Mouse (Mus musculus) kidney, postnatal 25 days (tissue): ENCODE results near the gene Kif14.

ENCODE experiments used
- DNase-seq, 2 experiments: peaks; one replicate each; pipeline ENCODE4 v3.0.0; 2021; ENCODE audit warnings: mixed read lengths in 2 of 2

Kif14 gene

GRCm38 (mm10) chr1:136557436-136557835 is 91.3 kb downstream of the Kif14 start:
- DNase-seq, result no peak

GRCm38 (mm10) chr1:136558762-136559161 is 92.6 kb downstream of the Kif14 start:
- DNase-seq, result no peak

- DNase-seq, result peak in 1 of 2 experiments; percentile 51
These were observed 93.1 kb downstream of the Kif14 start for GRCm38 (mm10) chr1:136559284-136559683.

- DNase-seq, result no peak
These were observed 93.6 kb downstream of the Kif14 start for GRCm38 (mm10) chr1:136559774-136560173.

GRCm38 (mm10) chr1:136561823-136562222 is 95.7 kb downstream of the Kif14 start:
- DNase-seq, result no peak

GRCm38 (mm10) chr1:136563149-136563548 is 97.0 kb downstream of the Kif14 start:
- no peak for DNase-seq

GRCm38 (mm10) chr1:136564963-136565362 is 98.8 kb downstream of the Kif14 start:
- DNase-seq, result peak; percentile 38 to 70

GRCm38 (mm10) chr1:136566386-136566785 is 100.2 kb downstream of the Kif14 start:
- no peak for DNase-seq

GRCm38 (mm10) chr1:136567641-136568040 is 101.5 kb downstream of the Kif14 start:
- no peak for DNase-seq

- DNase-seq, result no peak
These were observed 102.6 kb downstream of the Kif14 start for GRCm38 (mm10) chr1:136568738-136569194.

- no peak for DNase-seq
These were observed 103.1 kb downstream of the Kif14 start for GRCm38 (mm10) chr1:136569206-136569605.

- DNase-seq, result peak; percentile 72 to 84
These were observed 103.6 kb downstream of the Kif14 start for GRCm38 (mm10) chr1:136569626-136570297.

- DNase-seq, result no peak
These were observed 104.1 kb downstream of the Kif14 start for GRCm38 (mm10) chr1:136570298-136570653.

GRCm38 (mm10) chr1:136570976-136571375 is 104.8 kb downstream of the Kif14 start:
- no peak for DNase-seq

- no peak for DNase-seq
These were observed 105.4 kb downstream of the Kif14 start for GRCm38 (mm10) chr1:136571530-136571929.

- no peak for DNase-seq
These were observed 111.9 kb downstream of the Kif14 start for GRCm38 (mm10) chr1:136577890-136578663.

GRCm38 (mm10) chr1:136579360-136579759 is 113.2 kb downstream of the Kif14 start:
- DNase-seq, result no peak

GRCm38 (mm10) chr1:136580266-136580665 is 114.1 kb downstream of the Kif14 start:
- DNase-seq, result no peak
